Mouse (Mus musculus): ENCODE measurements around the gene Med23. TPM values are rescaled to one million over a fixed set of nuclear protein-coding genes. Genes with fewer than 3 reads are reported as not detected.

The Med23 gene
- polyA plus RNA-seq, 1 experiment from 2014 or later = 7.4 TPM

DNA sequence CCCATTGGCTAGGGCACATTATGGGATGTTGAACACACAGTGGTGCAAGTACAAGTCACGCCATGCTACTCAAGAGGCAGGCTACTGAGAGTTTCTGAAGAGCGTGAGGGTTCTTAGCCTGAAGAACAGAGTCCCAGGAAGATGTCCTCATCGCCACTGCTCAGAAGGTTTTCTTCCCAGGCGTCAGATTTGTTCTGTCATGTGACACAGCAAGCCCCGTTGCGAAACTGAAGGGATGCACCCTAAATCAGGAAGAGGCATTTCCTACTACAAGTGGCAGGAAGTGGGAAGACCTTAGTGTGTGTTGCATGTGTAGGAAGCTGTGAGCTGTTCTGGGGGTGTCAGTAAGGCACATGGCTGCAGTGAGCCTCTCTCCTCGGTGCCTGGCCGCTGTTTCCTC is 41.4 kb downstream of the Med23 start:
- Histone ChIP-seq H3K27ac (ENCODE audit: low read length) (no peak overlapping the region), H3K36me3 (ENCODE audit: insufficient read depth, low read length) (peaks cover 60% of the 10 kb centered on the region), H3K9me3 (ENCODE audit: low read length) (no peaks in the 10 kb centered on the region), H3K4me3 (ENCODE audit: low read depth, low read length) (no peak overlapping the region), H3K4me2 (replicated peaks; ENCODE audit: low read depth, low read length) (no peak overlapping the region), H3K9ac (replicated peaks; ENCODE audit: low read depth) (no peak overlapping the region), H3K27me3 (replicated peaks; ENCODE audit: insufficient read depth, low read length) (no peaks in the 10 kb centered on the region), H3K4me1 (ENCODE audit: insufficient read depth, low read depth, low read length) (no peaks in the 10 kb centered on the region)
- no peak; the same call in 1 of the 2 replicates for TF ChIP-seq EP300 (IDR thresholded peaks at IDR 0.05)
- TF ChIP-seq CTCF (IDR thresholded peaks at IDR 0.05) = no peak
- ATAC-seq (peak; percentile 79), DNase-seq (ENCODE audit: low spot score) (peak; percentile 58)
- WGBS = 61% methylated on average over 8 of the region's 8 CpGs

DNA sequence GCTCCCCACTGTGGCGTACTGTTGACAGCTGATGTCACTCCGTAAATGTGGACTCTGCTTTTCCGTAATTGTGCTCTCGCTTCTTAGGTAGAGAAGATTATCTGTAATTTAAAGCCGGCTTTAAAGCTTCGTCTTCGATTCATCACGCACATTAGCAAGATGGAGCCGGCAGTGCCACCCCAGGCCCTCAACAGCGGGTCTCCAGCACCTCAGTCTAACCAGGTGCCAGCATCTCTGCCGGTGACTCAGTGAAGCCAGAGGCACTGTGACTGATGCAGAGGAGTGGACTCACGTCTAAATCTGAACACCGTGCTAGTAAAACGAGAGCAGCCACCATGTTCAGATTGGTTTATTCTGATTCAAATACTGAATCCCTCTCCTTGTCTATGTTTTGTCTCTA is 42.8 kb downstream of the Med23 start:
- WGBS = 94% methylated on average over 14 of the region's 14 CpGs
- Histone ChIP-seq H3K4me1 (ENCODE audit: insufficient read depth, low read depth, low read length) (no peaks in the 10 kb centered on the region), H3K9me3 (ENCODE audit: low read length) (no peaks in the 10 kb centered on the region), H3K4me2 (replicated peaks; ENCODE audit: low read depth, low read length) (no peak overlapping the region), H3K27me3 (replicated peaks; ENCODE audit: insufficient read depth, low read length) (no peaks in the 10 kb centered on the region), H3K4me3 (ENCODE audit: low read depth, low read length) (no peak overlapping the region), H3K36me3 (ENCODE audit: insufficient read depth, low read length) (peaks cover 52% of the 10 kb centered on the region), H3K27ac (ENCODE audit: low read length) (no peak overlapping the region), H3K9ac (replicated peaks; ENCODE audit: low read depth) (no peak overlapping the region)
- DNase-seq (ENCODE audit: low spot score) = no peak
- no peak for ATAC-seq
- TF ChIP-seq EP300 (IDR thresholded peaks at IDR 0.05) (no peak), CTCF (IDR thresholded peaks at IDR 0.05) (no peak)

DNA sequence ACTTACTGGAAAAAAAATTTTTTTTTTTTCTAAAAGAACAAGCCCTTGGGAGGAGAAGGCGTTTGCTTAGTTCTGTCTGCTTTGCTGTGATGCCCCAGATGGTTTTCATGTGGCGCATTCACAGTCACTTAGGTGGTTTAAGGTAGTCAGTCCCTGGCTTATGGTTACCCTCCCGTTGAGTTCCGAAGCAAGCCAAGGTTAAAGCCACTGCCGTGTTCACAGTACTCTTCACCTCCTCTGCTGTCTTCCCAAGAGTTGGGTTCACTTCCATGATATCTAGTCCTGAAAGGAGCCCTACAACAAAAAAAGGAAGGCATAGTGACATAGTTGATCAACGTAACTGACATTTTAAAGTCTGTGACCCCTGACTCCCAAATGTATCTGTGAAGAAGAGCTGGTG is 45.7 kb downstream of the Med23 start:
- no peak for TF ChIP-seq EP300 (IDR thresholded peaks at IDR 0.05)
- no peak for TF ChIP-seq CTCF (IDR thresholded peaks at IDR 0.05)
- Histone ChIP-seq H3K9ac (replicated peaks; ENCODE audit: low read depth) (no peak overlapping the region), H3K4me1 (ENCODE audit: insufficient read depth, low read depth, low read length) (no peaks in the 10 kb centered on the region), H3K9me3 (ENCODE audit: low read length) (no peaks in the 10 kb centered on the region), H3K36me3 (ENCODE audit: insufficient read depth, low read length) (peaks cover 25% of the 10 kb centered on the region), H3K4me2 (replicated peaks; ENCODE audit: low read depth, low read length) (no peak overlapping the region), H3K27ac (ENCODE audit: low read length) (no peak overlapping the region), H3K27me3 (replicated peaks; ENCODE audit: insufficient read depth, low read length) (no peaks in the 10 kb centered on the region), H3K4me3 (ENCODE audit: low read depth, low read length) (no peak overlapping the region)
- ATAC-seq (no peak), DNase-seq (ENCODE audit: low spot score) (no peak)
- 82% methylated on average over 6 of the region's 6 CpGs for WGBS

DNA sequence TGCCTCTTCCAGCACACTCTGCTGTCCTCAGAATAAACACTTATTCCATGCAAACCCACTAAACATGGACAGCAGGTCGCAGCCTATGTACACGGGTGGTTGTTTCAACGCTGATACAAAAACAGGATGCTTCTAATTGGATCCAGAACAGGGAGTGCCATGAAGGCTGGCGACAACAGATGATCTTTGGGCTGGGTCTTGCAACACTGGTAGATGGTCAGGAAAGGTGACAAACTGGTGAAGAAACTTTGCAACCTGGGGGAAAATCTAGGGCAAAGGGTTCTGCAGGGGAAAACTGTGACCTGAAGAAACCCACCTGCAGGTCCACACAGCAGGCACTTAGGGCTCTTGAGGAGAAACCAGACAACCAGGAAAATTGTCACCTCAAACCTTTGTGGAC is 53.2 kb downstream of the Med23 start:
- Histone ChIP-seq H3K4me3 (ENCODE audit: low read depth, low read length) (no peak overlapping the region), H3K27me3 (replicated peaks; ENCODE audit: insufficient read depth, low read length) (no peaks in the 10 kb centered on the region), H3K4me1 (ENCODE audit: insufficient read depth, low read depth, low read length) (peaks cover 8% of the 10 kb centered on the region; the same call in 1 of the 2 replicates), H3K27ac (ENCODE audit: low read length) (no peak overlapping the region), H3K9ac (replicated peaks; ENCODE audit: low read depth) (no peak overlapping the region), H3K4me2 (replicated peaks; ENCODE audit: low read depth, low read length) (no peak overlapping the region), H3K9me3 (ENCODE audit: low read length) (no peaks in the 10 kb centered on the region), H3K36me3 (ENCODE audit: insufficient read depth, low read length) (no peaks in the 10 kb centered on the region)
- WGBS = 76% methylated on average over 4 of the region's 4 CpGs
- TF ChIP-seq EP300 (IDR thresholded peaks at IDR 0.05) (no peak), CTCF (IDR thresholded peaks at IDR 0.05) (no peak)
- no peak for ATAC-seq
- no peak for DNase-seq (ENCODE audit: low spot score)

DNA sequence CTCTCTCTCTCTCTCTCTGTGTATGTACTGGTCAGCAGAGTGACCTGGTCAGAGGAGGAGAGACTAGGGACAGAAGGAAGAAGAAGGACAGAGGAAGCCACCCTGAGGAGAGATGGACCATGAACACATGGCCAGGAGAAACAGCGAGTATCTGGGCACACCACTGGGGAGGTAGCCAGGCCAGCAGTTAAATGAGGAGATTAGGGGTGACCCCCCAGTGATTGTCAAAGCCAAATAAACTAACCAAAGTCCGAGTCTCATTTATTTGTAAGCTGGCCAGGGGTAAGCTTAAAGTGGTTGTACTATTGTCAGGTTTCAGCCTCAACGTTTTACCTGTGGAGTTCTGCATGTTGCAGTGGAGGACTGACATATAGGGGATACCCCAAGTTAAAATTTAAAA is 54.5 kb downstream of the Med23 start:
- ATAC-seq (no peak), DNase-seq (ENCODE audit: low spot score) (no peak)
- Histone ChIP-seq H3K9me3 (ENCODE audit: low read length) (no peaks in the 10 kb centered on the region), H3K27ac (ENCODE audit: low read length) (no peak overlapping the region), H3K27me3 (replicated peaks; ENCODE audit: insufficient read depth, low read length) (no peaks in the 10 kb centered on the region), H3K4me2 (replicated peaks; ENCODE audit: low read depth, low read length) (no peak overlapping the region), H3K36me3 (ENCODE audit: insufficient read depth, low read length) (no peaks in the 10 kb centered on the region), H3K4me3 (ENCODE audit: low read depth, low read length) (no peak overlapping the region), H3K9ac (replicated peaks; ENCODE audit: low read depth) (no peak overlapping the region), H3K4me1 (ENCODE audit: insufficient read depth, low read depth, low read length) (peaks cover 8% of the 10 kb centered on the region; the same call in 1 of the 2 replicates)
- WGBS = 53% methylated on average over 3 of the region's 3 CpGs
- TF ChIP-seq CTCF (IDR thresholded peaks at IDR 0.05) = no peak
- no peak for TF ChIP-seq EP300 (IDR thresholded peaks at IDR 0.05)

DNA sequence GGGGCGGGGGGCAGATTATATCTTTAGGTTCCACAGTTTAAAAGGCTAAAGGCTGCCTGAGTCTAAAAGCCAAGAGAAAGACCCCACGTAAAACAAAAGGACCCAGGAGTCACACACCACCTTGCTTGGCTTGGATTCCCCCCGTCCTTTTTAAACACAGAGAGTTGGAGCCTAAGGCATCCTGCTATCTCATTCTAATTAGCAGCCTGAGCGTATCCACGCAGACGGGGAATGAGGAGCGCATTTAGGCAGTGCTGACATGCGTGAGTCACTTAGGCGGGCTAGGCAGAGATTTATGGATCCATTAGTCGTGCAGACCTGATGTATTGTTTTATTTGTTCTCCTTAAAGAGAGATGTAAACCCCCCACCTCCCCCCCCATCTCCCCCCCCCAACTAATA is 56.6 kb downstream of the Med23 start:
- H3K27ac ChIP-seq (ENCODE audit: low read length) = no peak overlapping the region
- 42% methylated on average over 10 of the region's 10 CpGs for WGBS
- H3K9ac ChIP-seq (replicated peaks; ENCODE audit: low read depth) = no peak overlapping the region
- TF ChIP-seq CTCF (IDR thresholded peaks at IDR 0.05) (no peak), EP300 (IDR thresholded peaks at IDR 0.05) (no peak)
- DNase-seq (ENCODE audit: low spot score) (no peak), ATAC-seq (no peak)
- no peak overlapping the region for H3K4me2 ChIP-seq (replicated peaks; ENCODE audit: low read depth, low read length)
- H3K4me3 ChIP-seq (ENCODE audit: low read depth, low read length) = no peak overlapping the region
- H3K9me3 ChIP-seq (ENCODE audit: low read length) = no peaks in the 10 kb centered on the region
- H3K27me3 ChIP-seq (replicated peaks; ENCODE audit: insufficient read depth, low read length) = no peaks in the 10 kb centered on the region
- H3K4me1 ChIP-seq (ENCODE audit: insufficient read depth, low read depth, low read length) = peaks cover 8% of the 10 kb centered on the region; the same call in 1 of the 2 replicates
- H3K36me3 ChIP-seq (ENCODE audit: insufficient read depth, low read length) = no peaks in the 10 kb centered on the region

Data from lung, postnatal 0 days (tissue).